Mouse (Mus musculus) kidney, postnatal 10 days (tissue): ENCODE results near the gene Bhlhb9.
"Not testable (repeated sequence)": the region's sequence is repeated elsewhere in the genome, so short reads cannot be mapped to it uniquely, and the experiment has no call there.

Source experiments
- DNase-seq: peaks from one replicate; pipeline ENCODE4 v3.0.0; 2021; ENCODE audit warnings: mixed read lengths

Gene Bhlhb9

DNA sequence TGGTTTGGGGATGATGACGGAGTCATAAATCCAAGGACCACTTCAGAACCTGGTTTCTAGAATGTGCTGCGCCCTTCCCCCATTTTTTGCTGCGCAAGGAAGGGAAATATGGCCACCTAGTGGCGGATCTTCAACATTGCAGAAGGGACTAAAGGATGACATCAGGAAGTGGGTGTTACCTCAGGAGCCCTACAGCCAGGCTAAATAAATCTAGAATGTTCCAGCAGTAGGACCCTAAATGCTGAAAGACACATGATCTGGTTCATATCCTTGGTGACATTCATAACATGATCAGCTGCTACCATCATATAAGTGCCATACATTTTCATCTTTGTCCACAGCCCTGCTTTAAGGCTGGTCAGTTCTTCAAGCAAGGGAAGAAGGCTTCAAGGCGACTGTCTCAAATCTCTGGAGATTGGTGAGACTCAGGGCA is at the start of gene Bhlhb9:
Gene Bhlhb9 (plus strand): TSS at position 383 of the 433 bp plus-strand sequence.
- peak; percentile 67 for DNase-seq

GRCm38 (mm10) chrX:135752832-135753231 is 44.6 kb upstream of the Bhlhb9 start:
- peak; percentile 81 for DNase-seq

GRCm38 (mm10) chrX:135761707-135762106 is 35.7 kb upstream of the Bhlhb9 start:
- peak; percentile 54 for DNase-seq

DNA sequence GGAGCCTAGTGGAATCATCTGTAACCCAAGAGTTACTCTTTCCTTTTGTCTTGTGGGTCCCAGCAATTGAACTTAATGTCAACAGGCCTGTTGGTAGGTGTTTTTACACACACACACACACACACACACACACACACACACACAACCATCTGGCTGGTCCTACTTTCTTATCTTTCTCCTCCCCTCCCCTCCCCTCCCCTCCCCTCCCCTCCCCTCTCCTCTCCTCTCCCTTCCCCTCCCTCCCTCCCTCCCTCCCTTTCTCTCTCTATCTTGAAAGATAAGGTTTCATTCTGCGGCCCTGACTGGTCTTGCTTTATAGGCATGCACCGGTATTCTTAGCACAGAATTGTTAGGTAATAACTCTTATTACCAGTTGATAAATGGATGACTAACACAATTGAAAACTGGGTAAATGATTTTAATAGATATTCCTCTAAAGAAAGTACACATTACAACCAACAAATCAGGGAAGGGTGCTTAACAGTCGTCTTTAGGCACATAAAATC is 29.3 kb upstream of the Bhlhb9 start:
- no peak for DNase-seq

GRCm38 (mm10) chrX:135768565-135768964 is 28.8 kb upstream of the Bhlhb9 start:
- DNase-seq = no peak

- DNase-seq = no peak
Observed at GRCm38 (mm10) chrX:135791536-135791935, 5.9 kb upstream of the Bhlhb9 start.

DNA sequence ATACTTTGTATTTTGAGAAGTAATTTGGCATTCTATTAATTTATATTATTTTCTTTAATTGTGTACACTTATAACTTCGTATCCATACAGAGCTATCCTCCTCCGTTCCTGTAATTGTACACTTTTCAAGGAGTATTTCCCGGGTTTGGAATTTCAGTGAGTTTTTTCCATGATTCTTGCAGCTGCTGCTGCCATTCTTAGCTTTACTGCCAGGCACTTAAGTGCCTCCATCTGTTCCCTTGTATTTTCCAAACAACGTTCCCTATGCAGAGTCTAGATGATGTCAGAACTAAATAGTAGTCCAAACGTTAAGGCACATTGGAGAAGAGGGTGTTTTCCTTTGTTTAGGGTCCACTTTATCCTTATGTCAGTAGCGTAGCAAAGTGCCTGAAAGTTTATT is 5.1 kb upstream of the Bhlhb9 start:
- DNase-seq = no peak

DNA sequence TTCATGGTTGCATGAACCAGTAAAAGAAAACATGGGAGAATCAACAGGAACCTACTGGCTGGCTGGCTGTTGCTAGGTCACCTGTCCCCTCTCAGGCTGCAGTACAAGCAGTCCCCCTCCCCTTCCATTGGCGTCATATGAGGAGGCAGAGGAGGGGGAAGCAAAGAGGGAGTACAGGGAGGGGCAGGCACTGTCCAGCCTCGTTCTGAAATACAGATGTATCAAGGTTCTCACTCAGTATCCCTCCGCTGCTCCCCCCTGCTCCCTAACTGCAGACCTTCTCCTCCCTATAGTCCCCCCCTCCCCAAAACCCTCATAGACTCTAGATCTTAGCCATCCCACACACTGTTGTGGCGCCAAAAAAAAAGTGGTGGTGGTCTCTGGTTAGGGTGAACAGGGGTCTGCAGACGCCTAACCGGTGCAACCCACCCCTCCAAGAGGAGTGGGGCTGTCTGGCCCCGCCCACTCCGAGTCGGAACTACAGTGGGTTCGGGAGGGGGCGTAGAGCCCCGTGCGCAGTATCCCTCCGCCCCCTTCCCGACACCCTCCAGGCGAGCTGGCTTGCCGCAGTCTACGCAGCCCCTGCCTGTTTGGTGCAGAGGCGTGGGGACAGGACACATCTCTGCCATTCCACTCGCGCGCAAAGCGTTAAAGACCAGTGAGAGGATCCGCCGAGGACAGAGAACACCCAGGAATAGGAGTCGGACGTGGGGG is 1.6 kb upstream of the Bhlhb9 start:
- peak; percentile 77 for DNase-seq

- peak; percentile 5 for DNase-seq
Observed at GRCm38 (mm10) chrX:135796305-135797211, 836 bp upstream of the Bhlhb9 start.

- no peak for DNase-seq
Observed at GRCm38 (mm10) chrX:135804149-135804548, 6.8 kb downstream of the Bhlhb9 start.

DNA sequence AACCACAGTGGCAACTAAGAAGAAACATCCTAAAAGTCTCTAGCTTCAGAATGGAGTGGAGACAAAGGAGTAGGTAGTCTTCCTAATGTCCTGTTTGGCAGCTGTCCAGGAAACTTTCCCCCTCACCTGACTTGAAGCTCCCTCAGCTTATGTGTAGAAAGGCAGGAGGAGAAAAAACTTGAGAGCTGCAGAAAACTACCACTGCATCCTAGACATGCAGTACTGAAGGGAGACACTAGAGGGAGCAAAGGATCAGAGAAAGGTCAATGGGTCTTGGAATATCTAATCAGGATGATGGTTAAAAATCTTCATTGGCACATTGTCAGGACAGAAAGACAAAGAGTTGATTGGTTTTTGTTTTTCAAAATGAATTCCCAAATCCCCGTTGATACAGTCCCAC is 8.4 kb downstream of the Bhlhb9 start:
- DNase-seq = peak; percentile 46

DNA sequence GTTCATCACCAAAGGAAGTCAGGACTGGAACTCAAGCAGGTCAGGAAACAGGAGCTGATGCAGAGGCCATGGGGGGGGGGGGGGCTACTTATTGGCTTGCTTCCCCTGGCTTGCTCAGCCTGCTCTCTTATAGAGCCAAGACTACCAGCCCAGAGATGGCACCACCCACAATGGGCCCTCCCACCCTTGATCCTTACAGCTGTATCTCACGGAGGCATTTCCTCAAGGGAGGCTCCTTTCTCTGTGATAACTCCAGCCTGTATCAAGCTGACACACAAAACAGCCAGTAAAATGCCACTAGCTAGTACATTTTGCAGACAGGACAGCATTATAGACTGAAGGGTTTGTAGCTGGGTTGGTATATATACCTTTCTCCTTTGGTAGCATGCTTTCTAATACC is 38.5 kb downstream of the Bhlhb9 start:
- not testable (repeated sequence) for DNase-seq

DNA sequence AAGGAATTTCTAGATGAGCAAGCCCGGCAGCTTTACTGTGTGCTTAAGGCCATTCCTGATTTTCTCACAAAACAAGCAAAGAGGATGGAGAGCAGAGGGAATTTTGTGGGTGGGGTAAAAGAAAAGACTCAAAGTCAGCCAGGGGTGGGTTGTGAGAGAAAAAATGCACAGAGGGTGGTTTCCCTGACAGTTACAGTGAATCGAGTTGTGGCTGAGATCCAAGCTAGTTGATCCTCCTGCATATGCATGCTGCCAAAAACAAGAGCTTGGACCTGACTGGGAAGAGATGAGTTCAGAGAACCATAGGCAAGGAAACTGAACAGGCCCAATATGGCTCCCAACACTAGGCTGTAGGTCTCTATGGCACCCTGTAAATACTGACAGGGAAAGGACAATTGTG is 40.5 kb downstream of the Bhlhb9 start:
- no peak for DNase-seq

DNA sequence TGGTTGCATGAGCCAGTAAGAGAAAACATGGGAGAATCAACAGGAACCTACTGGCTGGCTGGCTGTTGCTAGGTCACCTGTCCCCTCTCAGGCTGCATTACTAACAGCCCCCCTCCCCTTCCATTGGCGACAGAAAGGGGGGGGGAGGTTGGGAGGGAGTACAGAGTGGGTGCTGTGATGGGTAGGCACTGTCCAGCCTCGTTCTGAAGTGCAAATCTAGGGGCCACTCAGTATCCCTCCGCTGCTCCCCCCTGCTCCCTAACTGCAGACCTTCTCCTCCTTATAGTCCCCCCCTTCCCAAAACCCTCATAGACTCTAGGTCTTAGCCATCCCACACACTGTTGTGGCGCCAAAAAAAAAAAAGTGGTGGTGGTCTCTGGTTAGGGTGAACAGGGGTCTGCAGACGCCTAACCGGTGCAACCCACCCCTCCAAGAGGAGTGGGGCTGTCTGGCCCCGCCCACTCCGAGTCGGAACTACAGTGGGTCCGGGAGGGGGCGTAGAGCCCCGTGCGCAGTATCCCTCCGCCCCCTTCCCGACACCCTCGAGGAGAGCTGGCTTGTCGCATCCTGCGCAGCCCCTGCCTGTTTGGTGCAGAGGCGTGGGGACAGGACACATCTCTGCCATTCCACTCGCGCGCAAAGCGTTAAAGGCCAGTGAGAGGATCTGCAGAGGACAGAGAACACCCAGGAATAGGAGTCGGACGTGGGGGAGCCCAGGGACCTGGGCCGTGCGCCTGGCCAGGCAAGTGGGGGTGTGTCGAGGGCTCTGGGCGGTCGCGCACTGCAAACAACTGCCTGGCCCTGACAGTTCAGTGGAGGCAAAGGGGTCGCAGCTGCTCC is 41.3 kb downstream of the Bhlhb9 start, which contains the start of gene Gprasp2:
Gene Gprasp2 (plus strand): TSS at position 514 of the 840 bp plus-strand sequence.
- peak; percentile 59 for DNase-seq

DNA sequence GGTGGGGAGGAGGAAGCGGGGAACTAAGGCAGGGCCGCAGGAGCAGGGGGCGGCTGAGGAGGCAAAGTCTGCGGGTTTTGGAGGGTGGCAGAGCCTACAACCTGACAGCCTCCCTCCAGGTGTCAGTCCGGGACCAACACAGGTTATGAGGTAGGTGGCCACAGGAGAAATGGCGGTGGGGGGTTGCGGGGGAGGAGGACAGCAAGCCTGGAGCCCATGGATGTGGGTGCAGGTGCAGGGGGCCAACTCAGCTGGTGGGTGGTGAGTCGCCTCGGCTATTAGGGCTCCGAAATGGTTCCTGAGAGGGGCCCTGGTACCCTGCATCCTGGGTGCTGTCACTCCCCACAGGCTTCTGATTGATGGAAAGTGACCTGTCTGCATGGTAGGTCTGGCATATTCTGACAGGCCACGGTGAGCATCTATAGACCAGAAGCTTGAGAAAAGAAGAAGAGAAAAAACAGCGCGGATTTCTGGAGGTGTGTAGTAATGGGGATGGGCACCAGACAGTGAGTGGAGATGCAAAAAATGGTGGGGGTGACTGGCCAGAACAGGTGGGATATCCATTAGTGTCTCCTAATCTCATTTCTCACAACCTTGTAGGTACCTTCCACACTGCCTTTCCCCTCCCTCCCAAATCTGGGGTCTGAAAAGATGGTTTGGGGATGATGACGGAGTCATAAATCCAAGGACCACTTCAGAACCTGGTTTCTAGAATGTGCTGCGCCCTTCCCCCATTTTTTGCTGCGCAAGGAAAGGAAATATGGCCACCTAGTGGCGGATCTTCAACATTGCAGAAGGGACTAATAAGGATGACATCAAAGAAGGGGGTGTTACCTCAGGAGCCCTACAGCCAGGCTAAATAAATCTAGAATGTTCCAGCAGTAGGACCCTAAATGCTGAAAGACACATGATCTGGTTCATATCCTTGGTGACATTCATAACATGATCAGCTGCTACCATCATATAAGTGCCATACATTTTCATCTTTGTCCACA is 42.3 kb downstream of the Bhlhb9 start:
- DNase-seq = peak; percentile 54

GRCm38 (mm10) chrX:135866806-135867205 is 69.4 kb downstream of the Bhlhb9 start:
- not testable (repeated sequence) for DNase-seq

- no peak for DNase-seq
Observed at GRCm38 (mm10) chrX:135876679-135877078, 79.3 kb downstream of the Bhlhb9 start.

GRCm38 (mm10) chrX:135879626-135880025 is 82.2 kb downstream of the Bhlhb9 start:
- DNase-seq = no peak

DNA sequence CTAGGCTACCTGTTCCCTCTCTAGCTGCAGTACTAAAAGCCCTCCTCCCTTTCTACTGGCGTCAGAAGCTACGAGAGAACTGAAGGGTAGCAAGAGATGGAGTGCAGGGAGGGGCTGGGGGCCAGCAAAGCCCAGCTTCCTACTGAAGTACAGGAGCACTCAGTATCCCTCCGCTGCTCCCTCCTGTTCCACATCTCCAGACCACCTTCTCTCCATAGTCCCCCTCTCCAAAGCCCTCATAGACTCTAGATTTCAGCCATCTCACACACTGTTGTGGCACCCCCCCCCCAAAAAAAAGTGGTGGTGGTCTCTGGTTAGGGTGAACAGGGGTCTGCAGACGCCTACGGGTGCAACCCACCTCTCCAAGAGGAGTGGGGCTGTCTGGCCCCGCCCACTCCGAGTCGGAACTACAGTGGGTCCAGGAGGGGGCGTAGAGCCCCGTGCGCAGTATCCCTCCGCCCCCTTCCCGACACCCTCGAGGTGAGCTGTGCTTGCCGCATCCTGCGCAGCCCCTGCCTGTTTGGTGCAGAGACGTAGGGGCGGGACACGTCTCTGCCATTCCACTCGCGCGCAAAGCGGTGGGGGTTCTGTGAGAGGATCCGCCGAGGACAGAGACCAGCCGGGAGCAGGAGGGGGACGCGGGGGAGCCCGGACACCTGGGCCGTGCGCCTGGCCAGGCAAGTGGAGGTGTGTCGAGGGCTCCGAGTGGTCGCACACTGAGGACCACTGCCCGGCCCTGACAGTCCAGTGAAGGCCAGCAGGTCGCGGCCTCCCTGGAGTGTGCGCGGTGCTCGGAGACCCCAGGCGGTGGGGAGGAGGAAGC is 88.2 kb downstream of the Bhlhb9 start:
- DNase-seq = peak; percentile 83

- DNase-seq = peak; percentile 41
Observed at GRCm38 (mm10) chrX:135886234-135886585, 88.8 kb downstream of the Bhlhb9 start.
